Mouse (Mus musculus) hindbrain, postnatal 0 days (tissue): Measurements from ENCODE around the gene Fam78b. TPM values are rescaled to one million over a fixed set of nuclear protein-coding genes. Genes with fewer than 3 reads are reported as not detected.
A peak's percentile ranks its signal among the peaks of the same experiment; 100 is the strongest.

Experiments
- ATAC-seq: fragments of 200-750 bp; cut with Nextera tagmentation; 2 replicates; pipeline ENCODE4 v1.8.0; 2017; ENCODE audit warnings: mild to moderate bottlenecking, moderate TSS enrichment, moderate library complexity
- DNase-seq: peaks from one replicate; pipeline ENCODE4 v3.0.0-alpha.2; 2015; ENCODE audit warnings: low spot score
- H3K27ac ChIP-seq: fragments of 300-500 bp; sonication (generic); 2 replicates; pipeline ENCODE4 v1.5.1; 2014; ENCODE audit warnings: mild to moderate bottlenecking
- H3K27me3 ChIP-seq: fragments of 300-500 bp; sonication (generic); 2 replicates; pipeline ENCODE4 v1.6.1; 2014; ENCODE audit warnings: low read length, mixed read lengths; ENCODE audit not compliant: insufficient read depth
- H3K36me3 ChIP-seq: fragments of 300-500 bp; sonication (generic); 2 replicates; pipeline ENCODE4 v1.6.1; 2014; ENCODE audit warnings: low read length, mixed read lengths; ENCODE audit not compliant: insufficient read depth
- H3K4me1 ChIP-seq: fragments of 300-500 bp; sonication (generic); 2 replicates; pipeline ENCODE4 v1.6.1; 2014; ENCODE audit warnings: antibody characterized with exemption, low read length, mixed read lengths; ENCODE audit not compliant: insufficient read depth
- H3K4me2 ChIP-seq: fragments of 300-500 bp; sonication (generic); 2 replicates; pipeline ENCODE4 v1.6.1; 2014; ENCODE audit warnings: low read depth, mild to moderate bottlenecking, low read length, moderate library complexity, mixed read lengths
- H3K4me3 ChIP-seq: fragments of 300-500 bp; sonication (generic); 2 replicates; pipeline ENCODE4 v1.5.1; 2014; ENCODE audit warnings: low read length
- H3K9ac ChIP-seq: fragments of 300-500 bp; sonication (generic); replicated peaks from 2 replicates; pipeline ENCODE4 v1.6.1; 2014; ENCODE audit warnings: mild to moderate bottlenecking, low read length, moderate library complexity, mixed read lengths
- H3K9me3 ChIP-seq: fragments of 300-500 bp; sonication (generic); 2 replicates; pipeline ENCODE4 v1.6.1; 2016; ENCODE audit warnings: low read length, mixed read lengths
- CTCF ChIP-seq: IDR thresholded peaks from 2 replicates; pipeline ENCODE4 v1.5.1; 2016; ENCODE audit warnings: antibody characterized with exemption, control low read depth, low read depth
- WGBS: fragments of 180-500 bp; shearing (Covaris S2); extraction: QIAGEN DNeasy Blood & Tissue Kit; methylation state at CpG from one replicate; pipeline ENCODE4 v1.1.7; 2014; 5-methylcytosine and 5-hydroxymethylcytosine counted together
- polyA plus RNA-seq: library from polyadenylated mRNA; unstranded; fragments of >200 nt; fragmentation: Nextera tagmentation; extraction: Ambion mirVana; gene quantifications from 2 replicates; pipeline ENCODE4 v1.2.1, GENCODE M21; 2015
- total RNA-seq: library from RNA; depleted of rRNA; stranded (reverse); fragments of >200 nt; gene quantifications from 2 replicates; pipeline ENCODE4 v1.2.3, GENCODE M21; 2014

Fam78b gene
- total and polyA plus RNA-seq, 2 experiments from 2014 or later = 5.7 to 17.1 TPM

DNA sequence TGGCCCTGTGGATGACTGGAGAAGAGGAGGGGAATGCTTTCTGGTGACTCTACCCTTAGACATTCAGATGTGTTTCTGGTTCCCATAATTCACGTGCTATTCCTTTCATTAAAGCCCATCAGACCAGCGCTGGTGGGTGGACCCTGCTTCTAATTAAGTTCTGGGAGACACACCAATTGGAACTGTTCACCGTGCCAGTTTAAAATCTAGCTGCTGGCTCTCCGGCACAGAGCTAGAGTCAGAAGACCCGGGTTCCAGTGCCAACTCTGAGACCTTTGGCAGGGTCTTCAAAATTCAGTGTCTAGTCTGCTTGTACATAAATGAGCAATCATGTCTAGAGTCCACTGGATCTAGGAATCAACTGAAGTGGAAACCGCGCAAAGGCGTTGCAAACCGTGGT lies 9.0 kb downstream of the Fam78b start:
- no peak for ATAC-seq
- no peaks in the 10 kb centered on the region for H3K9me3 ChIP-seq
- WGBS = 71% methylated on average over 9 of the region's 9 CpGs
- no peak overlapping the region for H3K27ac ChIP-seq
- H3K9ac ChIP-seq = no peak overlapping the region
- no peak overlapping the region for H3K4me2 ChIP-seq
- H3K27me3 ChIP-seq = no peaks in the 10 kb centered on the region
- TF ChIP-seq CTCF = no peak
- H3K36me3 ChIP-seq = no peaks in the 10 kb centered on the region
- no peak overlapping the region for H3K4me3 ChIP-seq
- no peak for DNase-seq
- H3K4me1 ChIP-seq = peaks cover 4% of the 10 kb centered on the region

DNA sequence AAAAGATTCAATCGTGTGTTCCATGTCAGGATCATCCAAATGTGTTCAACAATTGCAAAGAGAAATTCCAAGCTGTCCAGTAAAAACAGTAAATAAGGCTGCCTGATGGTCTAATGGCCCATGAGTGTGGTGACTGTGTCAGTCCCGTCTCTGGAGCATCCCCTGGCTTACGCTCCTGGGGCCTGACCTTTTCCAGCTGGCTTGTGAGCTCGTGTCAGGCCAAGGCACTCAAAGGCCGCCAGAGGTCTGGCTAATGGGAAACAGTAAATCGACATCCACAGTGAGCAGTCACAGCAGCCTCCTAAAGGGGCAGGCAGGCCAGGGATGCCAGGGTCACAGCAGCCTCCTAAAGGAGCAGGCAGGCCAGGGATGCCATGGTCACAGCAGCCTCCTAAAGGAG lies 10.1 kb downstream of the Fam78b start:
- H3K4me1 ChIP-seq = peaks cover 4% of the 10 kb centered on the region
- WGBS = 40% methylated on average over 6 of the region's 6 CpGs

DNA sequence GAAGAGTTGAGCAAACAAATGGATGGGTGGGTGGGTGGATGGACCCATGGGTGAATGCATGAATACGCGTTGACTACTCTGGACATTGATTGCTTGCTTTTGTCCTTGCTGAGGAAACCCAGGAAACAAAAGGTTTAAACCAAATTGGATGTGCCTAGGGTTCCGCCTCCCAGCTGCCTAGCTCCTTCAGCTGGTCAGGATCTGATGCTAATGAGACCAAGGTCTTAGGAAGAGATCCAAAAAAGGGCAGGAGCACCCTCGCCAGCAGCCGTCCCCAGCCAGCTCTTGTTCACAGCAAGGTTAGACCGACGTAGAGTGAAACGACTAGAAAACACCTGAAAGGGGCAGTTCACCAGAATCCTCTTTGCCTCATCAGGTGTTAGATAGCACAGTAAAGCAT lies 11.4 kb downstream of the Fam78b start:
- Histone ChIP-seq H3K4me2 (no peak overlapping the region), H3K27ac (no peak overlapping the region), H3K36me3 (no peaks in the 10 kb centered on the region), H3K4me3 (no peak overlapping the region), H3K9ac (no peak overlapping the region), H3K4me1 (peaks cover 4% of the 10 kb centered on the region), H3K27me3 (no peaks in the 10 kb centered on the region), H3K9me3 (no peaks in the 10 kb centered on the region)
- ATAC-seq (no peak), DNase-seq (no peak)
- WGBS = 54% methylated on average over 8 of the region's 8 CpGs
- TF ChIP-seq CTCF = no peak

More for the DNA sequence above, 10.1 kb downstream of the Fam78b start:
- Histone ChIP-seq H3K4me2 (no peak overlapping the region), H3K9me3 (no peaks in the 10 kb centered on the region), H3K4me3 (no peak overlapping the region), H3K27me3 (no peaks in the 10 kb centered on the region), H3K9ac (no peak overlapping the region), H3K36me3 (no peaks in the 10 kb centered on the region), H3K27ac (no peak overlapping the region)
- no peak for DNase-seq
- no peak for TF ChIP-seq CTCF
- ATAC-seq = no peak

DNA sequence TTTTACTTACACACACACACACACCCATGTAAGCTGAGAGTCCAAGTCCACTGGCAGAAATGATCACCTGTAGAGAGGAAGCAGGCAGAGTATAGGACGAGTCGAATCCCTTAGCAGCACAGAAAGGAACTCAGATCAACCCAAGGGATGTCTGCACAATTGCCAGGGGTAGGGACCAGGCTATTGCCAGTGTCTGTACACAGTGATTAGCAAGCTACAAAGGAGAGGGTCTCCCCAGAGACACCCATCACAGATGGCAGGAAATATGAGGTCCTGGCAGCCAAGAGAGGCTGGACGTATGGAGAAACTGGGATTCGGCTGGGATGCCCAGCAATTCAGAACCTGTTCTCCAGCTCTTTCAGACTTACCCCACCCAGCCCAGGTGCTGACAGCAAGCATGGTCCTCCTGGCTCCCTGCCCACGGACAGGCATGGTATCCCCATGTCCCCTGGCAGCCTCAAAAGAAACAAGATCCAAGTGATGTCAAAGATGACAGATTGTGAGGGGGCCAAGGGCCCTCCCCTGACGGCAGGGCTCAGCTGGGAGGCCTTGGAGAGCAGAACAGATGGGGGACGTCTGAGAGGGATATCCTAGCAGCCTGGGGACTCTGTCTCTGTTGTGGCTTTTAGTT lies 12.1 kb downstream of the Fam78b start:
- no peak overlapping the region for H3K4me3 ChIP-seq
- no peak overlapping the region for H3K27ac ChIP-seq
- H3K9me3 ChIP-seq = no peaks in the 10 kb centered on the region
- no peak overlapping the region for H3K9ac ChIP-seq
- TF ChIP-seq CTCF = no peak
- WGBS = 27% methylated on average over 7 of the region's 7 CpGs
- H3K4me1 ChIP-seq = peaks cover 4% of the 10 kb centered on the region
- H3K36me3 ChIP-seq = no peaks in the 10 kb centered on the region
- H3K4me2 ChIP-seq = no peak overlapping the region
- ATAC-seq = peak; percentile 89
- H3K27me3 ChIP-seq = no peaks in the 10 kb centered on the region
- DNase-seq = peak; percentile 82

DNA sequence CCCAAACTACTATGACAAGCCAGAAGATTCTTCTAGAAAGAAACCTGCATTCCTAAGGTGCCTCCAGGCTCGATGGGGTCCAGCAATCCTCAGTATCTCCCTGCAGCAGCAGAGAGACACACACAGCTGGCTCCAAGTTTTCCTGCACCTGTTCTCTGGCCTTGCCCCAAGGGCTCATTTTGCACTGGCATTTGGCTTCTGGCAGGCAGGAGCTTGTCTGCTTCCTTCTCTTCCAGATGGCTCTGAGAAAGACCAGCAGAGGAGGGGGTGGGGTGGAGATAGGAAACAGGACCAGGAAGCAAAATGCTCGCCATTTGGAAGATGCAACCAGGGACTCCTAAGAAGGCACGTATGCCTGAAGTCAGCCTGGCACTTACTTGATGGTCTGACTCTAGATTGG lies 15.1 kb downstream of the Fam78b start:
- TF ChIP-seq CTCF = no peak
- 0 out of 2 replicates have a peak, but pooled peaks have one; percentile 28 for ATAC-seq
- Histone ChIP-seq H3K9me3 (no peaks in the 10 kb centered on the region), H3K4me3 (no peak overlapping the region), H3K27ac (no peak overlapping the region), H3K27me3 (no peaks in the 10 kb centered on the region), H3K4me1 (peaks cover 4% of the 10 kb centered on the region), H3K9ac (no peak overlapping the region), H3K36me3 (no peaks in the 10 kb centered on the region), H3K4me2 (no peak overlapping the region)
- WGBS = 49% methylated on average over 3 of the region's 3 CpGs
- peak; percentile 65 for DNase-seq

DNA sequence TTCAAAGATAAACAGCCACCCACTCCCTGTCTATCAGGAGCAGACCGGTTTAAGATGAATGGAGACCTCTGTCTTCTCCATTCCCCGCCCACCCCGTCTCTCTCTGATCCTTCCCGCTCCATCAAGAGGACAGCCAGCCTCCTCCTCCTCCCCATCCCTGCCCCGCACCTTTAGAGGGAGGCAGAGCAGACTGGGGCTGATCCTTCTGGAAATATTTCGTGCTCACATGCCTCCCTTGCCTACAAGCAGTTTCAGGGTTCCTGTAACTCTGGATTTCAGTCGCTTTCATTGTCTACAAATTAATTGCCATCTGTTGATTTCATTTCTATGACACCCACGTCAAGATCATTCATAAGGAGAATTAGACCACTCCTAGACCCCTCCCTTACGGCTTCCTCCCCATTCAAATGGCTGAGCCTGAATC lies 20.8 kb downstream of the Fam78b start:
- H3K9me3 ChIP-seq = no peaks in the 10 kb centered on the region
- H3K4me2 ChIP-seq = 0 out of 2 replicates have a peak overlapping the region, but pooled peaks have one; percentile 17
- H3K4me3 ChIP-seq = no peak overlapping the region
- H3K27me3 ChIP-seq = no peaks in the 10 kb centered on the region
- no peak overlapping the region for H3K9ac ChIP-seq
- 0 out of 2 replicates have a peak, but pooled peaks cover 2% of the 10 kb centered on the region for H3K4me1 ChIP-seq
- ATAC-seq = peak; percentile 52; the same call in 1 of the 2 replicates
- TF ChIP-seq CTCF = no peak
- H3K27ac ChIP-seq = no peak overlapping the region
- no peaks in the 10 kb centered on the region for H3K36me3 ChIP-seq
- 36% methylated on average over 9 of the region's 9 CpGs for WGBS
- no peak for DNase-seq

DNA sequence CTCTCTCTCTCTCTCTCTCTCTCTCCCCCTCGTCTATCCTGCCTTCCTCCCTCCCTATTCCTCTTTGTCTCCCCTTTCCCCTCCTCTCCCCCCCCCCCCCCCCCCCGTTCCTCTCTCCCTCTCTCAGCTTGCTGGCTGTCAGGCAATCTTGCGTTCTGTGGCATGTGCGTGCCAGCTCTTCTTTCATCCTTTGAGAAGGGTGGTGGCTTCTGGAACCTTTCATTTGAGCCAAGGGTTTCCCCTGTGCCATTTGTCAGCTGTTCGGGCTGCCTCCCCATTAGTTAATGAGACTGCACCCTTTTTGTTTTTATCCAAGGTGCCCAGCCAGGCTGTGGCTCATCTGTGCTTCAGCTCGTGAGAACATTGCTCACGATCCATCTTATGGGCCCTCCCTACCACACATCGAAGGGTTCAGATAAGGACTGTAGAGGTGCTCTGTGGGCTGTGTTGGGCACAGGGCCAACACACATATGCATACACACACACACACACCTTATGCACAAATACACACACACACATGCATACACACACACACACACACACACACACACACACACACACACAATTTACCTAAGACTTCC lies 21.4 kb downstream of the Fam78b start:
- no peak overlapping the region for H3K4me3 ChIP-seq
- no peak overlapping the region for H3K27ac ChIP-seq
- peak; percentile 37 for DNase-seq
- WGBS = 18% methylated on average over 8 of the region's 8 CpGs
- H3K36me3 ChIP-seq = no peaks in the 10 kb centered on the region
- ATAC-seq = no peak; the same call in 1 of the 2 replicates
- no peaks in the 10 kb centered on the region for H3K27me3 ChIP-seq
- no peak overlapping the region for H3K4me2 ChIP-seq
- no peak for TF ChIP-seq CTCF
- H3K4me1 ChIP-seq = 0 out of 2 replicates have a peak, but pooled peaks cover 2% of the 10 kb centered on the region
- H3K9me3 ChIP-seq = no peaks in the 10 kb centered on the region
- no peak overlapping the region for H3K9ac ChIP-seq
